Mouse (Mus musculus) kidney, embryonic 14.5 days (tissue): ENCODE measurements around the gene AC109138.7. TPM values are rescaled to one million over a fixed set of nuclear protein-coding genes. Genes with fewer than 3 reads are reported as not detected.

Experiments
- ATAC-seq: fragments of 200-750 bp; cut with Nextera tagmentation; 2 replicates; pipeline ENCODE4 v1.8.0; 2017; ENCODE audit warnings: moderate number of reproducible peaks, mild to moderate bottlenecking, moderate TSS enrichment, moderate library complexity; ENCODE audit not compliant: low FRiP score, low TSS enrichment
- H3K27ac ChIP-seq: fragments of 300-500 bp; sonication (generic); 2 replicates; pipeline ENCODE4 v1.5.1; 2014; ENCODE audit warnings: low read depth, mild to moderate bottlenecking, low read length, moderate library complexity, mixed read lengths
- H3K27me3 ChIP-seq: fragments of 300-500 bp; sonication (generic); 2 replicates; pipeline ENCODE4 v1.6.1; 2014; ENCODE audit warnings: mild to moderate bottlenecking, low read length; ENCODE audit not compliant: control insufficient read depth, insufficient read depth
- H3K36me3 ChIP-seq: fragments of 300-500 bp; sonication (generic); 2 replicates; pipeline ENCODE4 v1.6.1; 2014; ENCODE audit warnings: low read length, mixed read lengths; ENCODE audit not compliant: control insufficient read depth, insufficient read depth
- H3K4me1 ChIP-seq: fragments of 300-500 bp; sonication (generic); 2 replicates; pipeline ENCODE4 v1.6.1; 2014; ENCODE audit warnings: low read length, mixed read lengths; ENCODE audit not compliant: control insufficient read depth, insufficient read depth
- H3K4me2 ChIP-seq: fragments of 300-500 bp; sonication (generic); replicated peaks from 2 replicates; pipeline ENCODE4 v1.6.1; 2014; ENCODE audit warnings: low read depth, mild to moderate bottlenecking, low read length
- H3K4me3 ChIP-seq: fragments of 300-500 bp; sonication (generic); 2 replicates; pipeline ENCODE4 v1.5.1; 2014; ENCODE audit warnings: mild to moderate bottlenecking, low read length
- H3K9ac ChIP-seq: fragments of 300-500 bp; sonication (generic); 2 replicates; pipeline ENCODE4 v1.6.1; 2014; ENCODE audit warnings: low read depth, mild to moderate bottlenecking, low read length, moderate library complexity
- H3K9me3 ChIP-seq: fragments of 300-500 bp; sonication (generic); 2 replicates; pipeline ENCODE4 v1.6.1; 2016; ENCODE audit warnings: low read length; ENCODE audit not compliant: control insufficient read depth
- WGBS: fragments of 180-500 bp; shearing (Covaris S2); extraction: QIAGEN DNeasy Blood & Tissue Kit; methylation state at CpG from one replicate; pipeline ENCODE4 v1.1.7; 2014; 5-methylcytosine and 5-hydroxymethylcytosine counted together
- polyA plus RNA-seq: library from polyadenylated mRNA; unstranded; fragments of >200 nt; fragmentation: Nextera tagmentation; extraction: Ambion mirVana; gene quantifications from 2 replicates; pipeline ENCODE4 v1.2.1, GENCODE M21; 2014

AC109138.7 gene
- polyA plus RNA-seq, 1 experiment from 2014 or later = not detected

DNA sequence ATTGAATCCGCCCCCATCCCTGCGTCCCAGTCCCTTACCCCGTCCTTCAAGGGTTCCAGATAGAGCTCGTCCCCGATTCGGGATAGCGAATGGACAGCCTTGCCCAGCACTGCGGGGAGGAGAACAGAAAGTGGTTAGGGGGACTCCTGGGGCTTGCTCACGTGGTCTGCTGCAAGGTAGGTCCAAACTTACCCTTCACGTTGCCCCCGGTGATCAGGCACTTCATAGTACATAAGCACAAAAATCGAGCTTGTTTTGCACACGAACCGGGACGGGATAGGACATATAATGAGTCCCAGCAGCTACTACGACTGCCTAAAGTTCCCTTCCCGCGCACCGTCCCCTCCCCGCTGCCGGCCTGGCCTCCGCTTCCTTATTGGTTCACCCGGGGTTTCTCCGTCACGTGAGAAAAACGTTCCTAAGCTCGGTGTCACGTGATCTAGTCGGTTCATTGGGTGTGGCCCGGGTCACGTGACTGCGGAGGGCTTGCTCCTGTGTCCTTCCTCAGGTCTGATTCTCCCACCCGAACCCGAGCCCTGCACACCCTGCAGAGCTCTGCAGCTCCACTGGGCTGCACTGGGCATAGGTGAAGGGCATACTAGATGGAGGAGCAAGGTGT, 12.8 kb upstream of the AC109138.7 start, which contains the start of gene Rad9a:
TSS of gene Rad9a (minus strand) at position 372 of the 619 bp plus-strand sequence.
- peak within 1 kb of the TSS; percentile 82 for H3K4me2 ChIP-seq
- peak within 1 kb of the TSS; percentile 83 for H3K9ac ChIP-seq
- under 1% methylated on average over 34 of the region's 34 CpGs for WGBS
- H3K27ac ChIP-seq = peak within 1 kb of the TSS; percentile 12; the same call in 1 of the 2 replicates
- H3K9me3 ChIP-seq = no peaks in the 10 kb centered on the region
- peaks cover 36% of the 10 kb centered on the region; the same call in 1 of the 2 replicates for H3K36me3 ChIP-seq
- ATAC-seq = peak; percentile 85
- peak within 1 kb of the TSS; percentile 71 for H3K4me3 ChIP-seq
- H3K27me3 ChIP-seq = no peaks in the 10 kb centered on the region; the same call in 1 of the 2 replicates
- H3K4me1 ChIP-seq = peaks cover 19% of the 10 kb centered on the region

DNA sequence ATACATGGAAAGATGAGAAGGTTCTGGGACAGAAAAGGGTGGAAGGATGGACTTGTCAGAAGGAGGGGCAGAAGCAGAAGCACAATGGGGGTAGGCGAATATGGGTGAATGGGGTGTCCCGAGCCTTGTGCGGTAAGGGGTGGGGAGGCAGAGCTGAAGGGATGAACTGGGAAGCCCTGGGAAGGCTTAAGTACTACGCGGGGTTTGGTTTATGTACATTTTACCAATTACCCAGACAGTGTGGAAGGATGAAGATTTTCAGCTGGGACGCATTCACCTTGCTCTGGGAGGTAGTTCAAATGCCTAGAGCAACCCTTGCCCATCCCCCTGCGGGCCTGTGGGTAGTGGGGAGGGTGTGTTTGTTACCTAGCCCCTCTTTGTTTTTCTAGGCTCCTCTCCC, 12.0 kb upstream of the AC109138.7 start:
- ATAC-seq = no peak
- H3K4me1 ChIP-seq = peaks cover 17% of the 10 kb centered on the region
- no peak overlapping the region for H3K27ac ChIP-seq
- 29% methylated on average over 7 of the region's 7 CpGs for WGBS
- H3K9ac ChIP-seq = peak overlapping the region; percentile 83
- no peaks in the 10 kb centered on the region for H3K9me3 ChIP-seq
- H3K4me2 ChIP-seq = peak overlapping the region; percentile 82
- no peaks in the 10 kb centered on the region; the same call in 1 of the 2 replicates for H3K27me3 ChIP-seq
- peak overlapping the region; percentile 71 for H3K4me3 ChIP-seq
- peaks cover 29% of the 10 kb centered on the region; the same call in 1 of the 2 replicates for H3K36me3 ChIP-seq

DNA sequence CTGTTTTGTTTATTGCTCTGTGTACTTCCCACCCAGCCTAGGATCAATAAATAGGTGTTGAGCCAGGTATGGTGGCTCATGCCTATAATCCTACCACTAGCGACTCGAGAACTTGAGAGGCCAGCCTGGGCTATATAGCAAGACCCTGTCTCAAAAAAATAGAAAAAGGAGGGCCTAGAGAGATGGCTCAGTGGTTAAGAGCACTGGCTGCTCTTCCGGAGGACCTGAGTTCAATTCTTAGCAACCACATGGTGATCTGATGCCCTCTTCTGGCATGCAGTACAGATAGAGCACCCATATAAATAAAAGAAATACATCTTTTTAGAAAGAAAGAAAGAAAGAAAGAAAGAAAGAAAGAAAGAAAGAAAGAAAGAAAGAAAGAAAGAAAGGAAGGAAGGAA, 11.0 kb upstream of the AC109138.7 start:
- H3K9me3 ChIP-seq = no peaks in the 10 kb centered on the region
- peaks cover 17% of the 10 kb centered on the region for H3K4me1 ChIP-seq
- H3K4me3 ChIP-seq = no peak overlapping the region
- H3K27ac ChIP-seq = no peak overlapping the region
- no peak for ATAC-seq
- H3K27me3 ChIP-seq = no peaks in the 10 kb centered on the region; the same call in 1 of the 2 replicates
- 60% methylated on average over 3 of the region's 3 CpGs for WGBS
- H3K36me3 ChIP-seq = peaks cover 19% of the 10 kb centered on the region; the same call in 1 of the 2 replicates
- no peak overlapping the region for H3K9ac ChIP-seq
- H3K4me2 ChIP-seq = no peak overlapping the region

DNA sequence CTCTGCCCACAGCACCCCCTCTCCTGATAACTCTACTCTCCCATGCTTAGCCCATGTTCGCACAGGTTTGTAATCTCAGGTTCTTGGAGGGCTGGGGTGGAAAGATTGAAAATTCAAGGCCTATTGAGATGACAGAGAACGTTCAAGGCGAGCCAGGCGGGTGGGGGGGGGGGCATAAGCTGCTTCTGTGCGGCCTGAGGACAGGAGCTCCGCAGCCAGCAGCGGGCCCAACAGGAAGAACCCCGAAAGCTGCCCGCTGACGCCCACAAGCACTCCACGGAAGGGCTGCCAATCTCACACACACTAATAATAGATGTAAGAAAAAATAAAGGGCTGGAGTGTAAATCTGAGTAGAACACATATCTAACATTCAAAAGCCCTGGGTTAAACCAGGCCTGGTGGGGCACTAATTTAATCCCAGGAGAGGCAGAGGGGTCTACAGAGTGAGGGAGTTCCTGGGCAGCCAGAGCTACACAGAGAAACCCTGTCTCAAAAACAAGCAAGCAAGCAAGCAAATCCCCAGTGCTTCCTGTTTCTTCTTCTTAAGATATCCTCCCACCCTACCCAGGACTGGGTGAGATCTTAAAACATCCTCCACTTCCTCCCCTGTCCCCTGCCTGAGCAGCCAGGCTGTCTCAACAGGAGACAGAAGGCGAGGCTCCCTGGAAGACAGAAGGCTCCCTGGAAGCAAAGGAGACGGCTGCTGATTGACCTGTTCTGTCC, 10.4 kb upstream of the AC109138.7 start:
- no peak overlapping the region for H3K4me3 ChIP-seq
- WGBS = 69% methylated on average over 13 of the region's 13 CpGs
- no peak overlapping the region for H3K4me2 ChIP-seq
- no peaks in the 10 kb centered on the region; the same call in 1 of the 2 replicates for H3K27me3 ChIP-seq
- H3K9me3 ChIP-seq = no peaks in the 10 kb centered on the region
- H3K36me3 ChIP-seq = peaks cover 17% of the 10 kb centered on the region; the same call in 1 of the 2 replicates
- H3K4me1 ChIP-seq = peaks cover 17% of the 10 kb centered on the region
- H3K9ac ChIP-seq = no peak overlapping the region
- no peak overlapping the region for H3K27ac ChIP-seq
- ATAC-seq = no peak

DNA sequence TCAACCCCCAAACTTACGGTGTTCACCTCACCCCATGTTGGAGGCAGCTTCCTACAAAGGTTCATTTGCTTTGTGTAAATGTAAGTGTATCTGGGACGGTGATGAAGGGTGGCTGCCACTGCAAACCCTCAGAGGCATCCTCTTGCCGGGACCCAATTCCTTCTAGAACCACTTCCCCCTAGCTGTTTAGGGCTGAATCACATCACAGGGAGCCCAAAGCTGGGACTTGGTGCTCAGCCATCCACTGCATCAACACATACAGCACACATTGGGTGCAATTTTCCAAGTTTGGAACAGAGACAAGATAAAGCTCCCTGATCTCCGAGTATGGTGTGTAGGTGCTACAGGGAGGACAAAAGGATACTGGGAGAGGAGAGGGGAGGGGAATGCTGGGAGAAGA, 9.3 kb upstream of the AC109138.7 start:
- peaks cover 17% of the 10 kb centered on the region for H3K4me1 ChIP-seq

DNA sequence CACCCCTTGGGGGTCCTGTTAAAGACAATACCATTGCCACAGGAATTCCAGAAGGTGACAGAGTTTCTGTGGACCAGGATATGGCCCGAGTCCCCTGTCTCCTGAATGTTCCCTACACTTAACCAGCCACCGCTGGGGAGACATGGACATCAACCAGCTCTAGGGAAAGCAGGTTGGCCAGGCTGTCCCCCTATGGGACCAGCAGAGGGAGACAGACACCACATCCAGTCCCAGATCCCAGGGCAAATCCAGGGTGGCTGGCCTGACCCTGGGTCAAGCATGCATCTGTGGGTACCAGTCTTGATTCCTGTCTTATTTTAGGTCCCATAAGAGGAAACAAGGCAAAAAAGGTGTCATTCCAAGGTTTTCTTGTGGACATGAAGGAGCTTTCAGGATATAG, 7.2 kb upstream of the AC109138.7 start:
- Histone ChIP-seq H3K9ac (no peak overlapping the region), H3K4me1 (peaks cover 6% of the 10 kb centered on the region), H3K9me3 (no peaks in the 10 kb centered on the region), H3K27ac (no peak overlapping the region), H3K4me3 (no peak overlapping the region), H3K27me3 (no peaks in the 10 kb centered on the region; the same call in 1 of the 2 replicates), H3K36me3 (no peaks in the 10 kb centered on the region), H3K4me2 (no peak overlapping the region)
- ATAC-seq = peak; percentile 52; the same call in 1 of the 2 replicates
- 2% methylated on average over 2 of the region's 2 CpGs for WGBS

More for the DNA sequence above, 9.3 kb upstream of the AC109138.7 start:
- WGBS = 58% methylated on average over 4 of the region's 4 CpGs
- Histone ChIP-seq H3K4me2 (no peak overlapping the region), H3K4me3 (no peak overlapping the region), H3K27ac (no peak overlapping the region), H3K36me3 (peaks cover 7% of the 10 kb centered on the region; the same call in 1 of the 2 replicates), H3K27me3 (no peaks in the 10 kb centered on the region; the same call in 1 of the 2 replicates), H3K9ac (no peak overlapping the region), H3K9me3 (no peaks in the 10 kb centered on the region)
- no peak for ATAC-seq

DNA sequence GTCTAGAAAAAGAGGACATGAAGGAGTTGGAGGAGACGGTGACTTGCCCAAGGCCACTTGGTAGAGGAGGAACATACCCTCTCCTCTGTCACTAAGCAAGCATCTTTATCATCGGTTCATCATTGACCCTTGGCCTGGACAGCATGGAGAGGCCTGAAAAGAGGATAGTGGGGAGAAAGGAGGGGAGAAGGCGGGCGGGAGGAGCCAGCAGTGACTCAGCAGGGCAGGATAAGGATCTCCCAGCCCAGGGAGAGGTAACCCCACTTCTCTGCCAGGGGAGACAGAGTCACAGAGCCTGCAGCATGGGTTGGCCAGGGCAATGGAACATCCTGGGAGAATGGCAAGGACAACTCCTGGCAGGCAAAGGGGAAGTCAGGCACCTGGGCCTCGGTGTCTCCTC, 5.6 kb upstream of the AC109138.7 start:
- Histone ChIP-seq H3K27ac (no peak overlapping the region), H3K4me2 (no peak overlapping the region), H3K36me3 (no peaks in the 10 kb centered on the region), H3K9ac (no peak overlapping the region), H3K4me3 (no peak overlapping the region), H3K9me3 (no peaks in the 10 kb centered on the region), H3K4me1 (peaks cover 16% of the 10 kb centered on the region), H3K27me3 (no peaks in the 10 kb centered on the region; the same call in 1 of the 2 replicates)
- no peak for ATAC-seq
- WGBS = 76% methylated on average over 5 of the region's 5 CpGs

DNA sequence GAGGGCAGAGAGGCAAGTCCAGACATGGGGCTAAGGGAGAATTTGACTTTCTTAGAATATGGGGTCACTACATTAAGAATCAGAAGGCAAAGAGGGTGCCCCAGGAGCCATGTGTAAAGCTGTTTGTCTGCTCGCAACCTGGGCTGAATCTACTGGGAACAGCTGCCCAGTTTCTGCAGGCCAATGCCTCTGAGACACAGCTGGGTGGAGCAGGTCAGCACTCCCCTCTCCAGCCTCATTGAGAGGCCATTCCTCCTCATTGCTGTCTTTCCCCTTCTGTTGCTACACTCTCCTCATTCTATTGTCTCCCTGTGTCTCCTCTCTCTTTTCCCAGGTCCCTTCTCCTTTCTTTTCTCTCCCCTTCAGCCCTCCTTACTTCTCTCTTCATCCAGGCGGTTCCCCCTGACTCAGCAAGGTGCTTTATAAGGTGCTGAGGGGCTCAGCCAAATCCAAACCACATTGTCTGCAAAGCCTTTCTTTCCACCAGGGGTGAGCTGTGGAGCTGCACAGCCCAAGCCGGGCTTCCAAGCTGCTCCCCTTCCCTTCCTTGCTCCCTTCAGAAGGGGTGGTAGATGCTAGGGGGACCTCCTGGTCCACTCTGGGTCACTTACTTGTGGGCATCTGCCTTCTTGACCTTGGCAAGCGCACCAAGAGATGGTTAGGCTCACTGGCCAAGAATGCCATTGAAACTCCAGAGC, 2.1 kb upstream of the AC109138.7 start:
- WGBS = 45% methylated on average over 4 of the region's 4 CpGs
- Histone ChIP-seq H3K4me3 (no peak overlapping the region), H3K9ac (no peak overlapping the region), H3K4me1 (peaks cover 43% of the 10 kb centered on the region), H3K27me3 (no peaks in the 10 kb centered on the region), H3K36me3 (no peaks in the 10 kb centered on the region), H3K9me3 (no peaks in the 10 kb centered on the region), H3K4me2 (no peak overlapping the region), H3K27ac (no peak overlapping the region)
- no peak for ATAC-seq
